Mouse (Mus musculus) lung, postnatal 4 days (tissue): Measurements from ENCODE around the gene Lancl2.

ENCODE experiments used
- DNase-seq, 2 experiments: peaks; one replicate each; pipeline ENCODE4 v3.0.0; 2021

The Lancl2 gene

DNA sequence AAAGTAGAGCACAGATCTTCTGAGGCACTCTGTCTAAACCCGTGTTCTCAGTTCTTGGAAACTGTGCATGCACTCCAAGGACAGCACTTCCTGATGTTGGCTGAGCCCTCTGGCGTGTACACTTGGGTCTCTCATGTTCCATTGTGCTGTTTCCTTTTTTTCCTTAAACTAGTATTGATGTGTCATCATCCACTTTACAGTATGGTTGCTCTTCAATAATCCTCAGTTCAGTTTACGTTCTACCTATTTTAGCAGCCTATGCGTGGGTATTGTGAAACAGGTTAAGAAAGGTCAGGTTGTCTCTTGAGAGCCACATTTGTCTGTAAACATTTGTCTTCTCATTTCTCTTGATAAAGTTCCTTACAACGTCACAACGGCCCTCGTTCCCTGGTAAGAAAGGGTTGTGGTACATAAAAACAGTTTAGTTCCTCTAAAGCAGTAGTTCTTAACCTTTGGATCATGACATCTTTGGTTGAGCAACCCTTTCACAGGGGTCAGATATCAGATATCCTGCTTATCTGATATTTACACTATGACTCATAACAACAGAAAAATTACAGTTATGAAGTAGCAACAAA, 66.7 kb downstream of the Lancl2 start:
- no peak for DNase-seq

DNA sequence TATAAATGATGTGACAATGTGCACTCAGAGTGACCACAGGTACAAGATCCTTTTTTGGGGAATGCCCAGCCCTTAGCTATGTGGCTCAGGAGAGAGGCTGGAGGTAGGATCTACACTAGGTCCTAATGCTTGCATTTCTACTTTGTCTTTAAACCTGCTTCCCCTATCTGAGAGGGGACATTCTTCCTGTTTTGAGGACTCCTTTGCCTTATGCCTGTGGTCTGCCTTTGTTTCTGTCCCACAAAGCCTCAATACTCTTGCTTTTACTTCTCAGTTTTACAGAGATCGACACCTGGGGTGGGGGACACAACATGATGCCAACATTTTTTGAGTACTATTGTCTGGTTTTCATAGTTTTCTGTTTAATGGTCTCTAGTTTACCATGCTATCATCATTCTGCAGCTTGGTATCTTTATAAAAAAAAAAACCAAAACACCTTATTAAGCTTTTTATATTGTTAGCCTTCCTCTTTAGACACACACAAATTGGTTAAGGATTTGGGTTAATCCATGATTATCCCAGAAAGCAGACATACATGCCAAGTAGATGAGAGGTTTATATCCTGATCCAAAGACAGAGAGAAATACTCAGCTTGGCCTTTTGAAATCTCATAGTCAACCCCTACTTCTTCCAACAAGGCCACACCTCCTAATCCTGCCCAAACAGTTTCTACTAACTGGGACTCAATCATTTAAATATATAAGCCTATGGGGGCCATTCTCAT, 68.3 kb downstream of the Lancl2 start:
- no peak for DNase-seq

DNA sequence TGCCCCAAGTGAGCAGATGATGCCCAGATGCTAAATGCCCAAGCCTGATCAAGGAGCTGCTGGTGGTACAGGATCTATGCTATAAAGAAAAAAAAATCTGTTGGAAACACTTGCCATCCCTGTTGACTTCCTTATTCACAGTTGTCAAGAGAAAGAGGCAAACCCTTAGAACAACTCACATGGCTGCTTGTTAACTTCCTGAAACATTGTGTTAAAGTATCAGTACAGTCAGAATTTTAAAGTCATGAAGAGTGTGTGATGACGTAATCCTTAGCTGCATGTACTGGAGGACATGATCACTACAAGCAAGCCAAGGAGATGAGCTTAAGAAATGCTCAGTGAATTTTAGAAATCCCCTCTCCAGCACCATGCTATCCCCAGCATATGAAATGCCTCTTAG, 71.5 kb downstream of the Lancl2 start:
- no peak for DNase-seq

DNA sequence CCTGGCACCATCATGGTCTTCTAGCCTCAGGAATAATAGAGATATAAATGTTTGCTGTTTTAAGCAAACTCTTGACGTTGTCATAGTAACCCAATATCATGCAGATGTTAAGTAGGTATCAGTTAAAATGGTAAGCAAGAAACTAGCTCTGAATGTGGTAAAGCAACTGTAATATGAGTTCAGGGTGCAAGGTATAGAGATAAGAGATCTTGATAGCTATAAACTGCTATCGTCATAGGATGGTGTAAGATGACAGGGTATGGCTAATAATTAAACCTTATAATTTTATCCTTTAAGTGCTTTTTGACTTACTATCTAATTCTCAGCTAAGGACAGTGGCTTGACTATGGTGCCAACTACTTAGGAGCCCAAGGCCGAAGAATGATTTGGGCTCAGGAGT, 78.0 kb downstream of the Lancl2 start:
- no peak for DNase-seq

DNA sequence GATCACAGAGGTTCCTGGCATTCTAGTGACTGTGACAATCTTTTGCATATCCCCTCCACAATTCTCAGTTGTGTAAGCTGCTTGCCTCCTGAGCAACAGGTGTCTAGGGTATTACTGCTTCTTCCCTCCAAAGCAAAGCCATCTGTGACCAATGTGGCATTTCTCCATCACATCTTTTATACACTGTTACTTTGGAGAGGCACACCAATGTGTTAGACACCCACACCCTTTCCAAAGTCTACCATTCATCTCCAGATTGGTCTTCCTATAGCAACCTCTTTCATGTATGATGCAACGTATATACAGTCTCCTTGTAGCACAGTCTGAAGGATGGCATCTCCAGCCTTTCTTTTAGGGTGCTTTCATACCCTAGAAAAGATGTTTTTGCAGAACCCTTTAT, 80.3 kb downstream of the Lancl2 start:
- no peak for DNase-seq

DNA sequence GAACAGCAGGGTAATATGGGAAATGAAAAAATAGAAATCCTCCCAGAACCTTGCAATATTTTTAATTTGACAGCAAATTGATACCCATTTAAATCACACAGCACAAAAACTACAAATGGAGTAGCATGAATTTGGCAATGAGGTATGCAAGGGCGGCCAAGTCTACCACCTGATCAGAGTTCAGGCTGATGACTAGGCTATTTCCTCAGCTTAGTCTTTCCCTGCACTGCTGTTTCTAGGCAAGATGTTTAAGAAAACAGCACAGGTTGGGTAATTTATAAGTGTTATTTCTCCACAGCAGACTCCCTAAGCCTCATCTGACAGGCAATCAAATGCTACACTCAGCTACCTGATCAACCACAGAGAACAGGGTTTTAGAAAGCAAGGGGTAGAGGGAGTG, 81.9 kb downstream of the Lancl2 start:
- DNase-seq = no peak

DNA sequence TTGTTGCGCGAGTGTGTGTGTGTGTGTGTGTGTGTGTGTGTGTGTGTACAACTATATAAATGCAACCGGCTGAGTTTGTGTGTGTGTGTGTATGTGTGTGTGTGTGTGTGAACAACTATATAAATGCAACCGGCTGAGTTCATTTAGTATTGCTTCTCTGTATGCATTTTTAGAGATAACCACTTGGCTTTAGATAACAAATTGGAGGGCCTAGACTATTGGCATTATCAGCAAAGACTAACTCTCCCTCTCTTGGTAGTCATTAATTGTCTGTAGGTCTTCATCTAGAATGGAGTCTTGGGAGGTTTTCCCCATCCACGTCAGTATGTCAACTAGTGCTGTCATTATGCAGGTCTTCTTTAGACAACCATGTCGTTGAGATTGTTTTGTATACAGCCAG, 85.0 kb downstream of the Lancl2 start:
- no peak for DNase-seq
